Mouse (Mus musculus) brain, embryonic 18.5 days (tissue): ENCODE results near the gene Galnt15.
"Not testable (repeated sequence)": the region's sequence is repeated elsewhere in the genome, so short reads cannot be mapped to it uniquely, and the experiment has no call there.

Experiments used
- DNase-seq: peaks from one replicate; pipeline ENCODE4 v3.0.0-alpha.2; 2012; ENCODE audit warnings: low read depth, low spot score

Gene Galnt15

DNA sequence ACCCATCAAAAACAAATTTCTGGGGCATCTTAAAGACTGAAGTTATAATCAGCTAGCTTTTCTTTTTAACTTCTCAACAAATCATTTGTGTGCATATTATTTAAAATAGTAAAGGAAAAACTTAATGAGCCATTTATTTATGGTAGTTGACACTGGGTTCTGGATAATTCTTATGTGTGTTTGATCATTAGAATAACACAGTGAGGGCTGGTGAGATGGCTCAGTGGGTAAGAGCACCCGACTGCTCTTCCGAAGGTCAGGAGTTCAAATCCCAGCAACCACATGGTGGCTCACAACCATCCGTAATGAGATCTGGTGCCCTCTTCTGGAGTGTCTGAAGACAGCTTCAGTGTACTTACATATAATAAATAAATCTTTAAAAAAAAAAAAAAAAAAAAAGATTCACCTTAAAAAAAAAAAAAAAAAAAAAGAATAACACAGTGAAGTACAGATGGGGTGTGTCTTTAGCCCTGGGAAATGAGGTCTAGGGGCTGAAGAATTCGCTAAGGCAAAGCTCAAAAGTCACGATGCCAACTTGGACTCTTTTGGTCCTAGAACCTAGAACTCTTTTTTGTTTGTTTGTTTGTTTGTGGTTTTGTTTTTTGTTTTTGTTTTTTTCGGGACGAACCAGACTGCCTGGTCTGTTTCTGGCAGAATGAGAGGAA lies 58.9 kb downstream of the Galnt15 start:
- DNase-seq = not testable (repeated sequence)

- no peak for DNase-seq
Measured at GRCm38 (mm10) chr14:32091124-32091523, 62.3 kb downstream of the Galnt15 start.

DNA sequence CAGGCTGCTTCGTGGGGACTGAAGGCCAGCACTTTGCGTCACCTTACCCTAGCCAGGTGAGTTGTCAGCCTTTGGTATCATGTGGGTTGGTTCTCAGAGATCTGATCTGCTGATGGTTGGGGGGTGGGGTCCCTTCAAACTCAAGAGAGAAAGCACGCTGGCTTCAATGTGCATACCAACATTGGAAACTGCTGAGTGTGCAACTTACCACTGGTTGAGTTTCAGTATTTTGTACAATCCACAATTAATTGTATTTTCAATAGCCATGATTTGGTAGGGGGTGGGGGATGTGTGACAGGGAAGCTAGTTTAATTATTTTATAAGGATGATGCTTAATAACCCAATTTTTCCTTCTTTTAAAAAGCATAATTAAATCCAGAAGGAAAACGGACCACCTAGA lies 62.9 kb downstream of the Galnt15 start:
- DNase-seq = no peak

GRCm38 (mm10) chr14:32093018-32093417 lies 64.2 kb downstream of the Galnt15 start:
- no peak for DNase-seq

GRCm38 (mm10) chr14:32093500-32094117 lies 64.8 kb downstream of the Galnt15 start:
- no peak for DNase-seq

- no peak for DNase-seq
Measured at GRCm38 (mm10) chr14:32095646-32096045, 66.9 kb downstream of the Galnt15 start.

- no peak for DNase-seq
Measured at GRCm38 (mm10) chr14:32096740-32097139, 68.0 kb downstream of the Galnt15 start.

DNA sequence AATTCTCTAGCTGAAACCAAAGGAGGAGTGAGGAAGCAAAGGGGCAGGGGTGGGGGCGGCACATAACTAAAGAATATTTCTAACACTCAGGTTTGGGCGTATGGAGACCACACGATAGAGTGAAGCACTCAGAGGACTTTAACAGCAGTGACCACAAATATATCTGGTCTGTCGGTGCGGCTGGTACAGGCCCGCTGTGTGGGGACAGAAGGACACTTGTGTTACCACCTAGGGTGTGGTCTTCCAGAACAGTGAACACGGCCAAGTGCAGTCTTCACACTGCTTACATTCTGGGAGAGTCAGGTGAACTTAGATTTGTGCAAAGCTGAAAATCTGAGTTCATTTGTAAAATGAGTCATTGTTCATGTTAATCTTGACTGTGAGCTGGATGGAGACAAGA lies 68.9 kb downstream of the Galnt15 start:
- no peak for DNase-seq

- DNase-seq = no peak
Measured at GRCm38 (mm10) chr14:32098951-32099350, 70.2 kb downstream of the Galnt15 start.

- DNase-seq = no peak
Measured at GRCm38 (mm10) chr14:32103556-32103955, 74.8 kb downstream of the Galnt15 start.

- DNase-seq = no peak
Measured at GRCm38 (mm10) chr14:32105663-32106062, 76.9 kb downstream of the Galnt15 start.

DNA sequence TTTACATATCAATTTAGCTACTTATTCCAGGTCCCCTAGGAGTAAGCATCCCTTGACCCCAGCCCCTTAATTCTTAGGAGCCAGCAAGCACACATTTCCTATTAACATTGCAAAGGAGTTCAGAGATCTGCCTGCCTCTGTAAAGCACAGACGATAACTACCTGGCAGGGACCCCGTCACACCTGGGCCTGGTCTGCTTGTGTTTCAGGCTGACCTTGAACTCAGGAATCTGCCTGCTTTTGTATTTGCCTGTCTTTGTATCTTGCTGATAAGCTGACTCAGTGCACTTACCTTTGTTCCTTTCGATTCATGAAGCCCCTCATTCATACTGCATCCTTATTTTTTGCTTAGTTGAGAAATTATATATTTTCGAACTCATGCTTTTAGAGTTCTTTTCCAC lies 78.1 kb downstream of the Galnt15 start:
- DNase-seq = no peak
